Mouse (Mus musculus): ENCODE measurements at regions not wholly inside any gene's neighbourhood (a gene's known extent, or its start where the extent isn't known, plus 50 kb on each side); places are given as distances from the start of the nearest gene placed in this dataset.
"Not testable (repeated sequence)": the region's sequence is repeated elsewhere in the genome, so short reads cannot be mapped to it uniquely, and the experiment has no call there.

GRCm38 (mm10) chr7:25981167-25981566, 80.1 kb upstream of the Cyp2b13 start:
- H3K36me3 ChIP-seq (replicated peaks), result no peaks in the 10 kb centered on the region
- peaks cover 65% of the 10 kb centered on the region for H3K9me3 ChIP-seq
- H3K4me3 ChIP-seq, result no peak overlapping the region
- H3K27me3 ChIP-seq (ENCODE audit: poor library complexity, severe bottlenecking), result no peaks in the 10 kb centered on the region
- 82% methylated on average over 1 of the region's 1 CpGs for WGBS
- H3K27ac ChIP-seq, result no peak overlapping the region
- no peak for DNase-seq (ENCODE audit: extremely low spot score, low spot score)
- no peaks in the 10 kb centered on the region for H3K4me1 ChIP-seq

- Histone ChIP-seq H3K4me1 (no peaks in the 10 kb centered on the region), H3K27me3 (ENCODE audit: poor library complexity, severe bottlenecking) (no peaks in the 10 kb centered on the region), H3K4me3 (no peak overlapping the region), H3K36me3 (replicated peaks) (no peaks in the 10 kb centered on the region), H3K27ac (no peak overlapping the region), H3K9me3 (peaks cover 38% of the 10 kb centered on the region; the same call in 1 of the 2 replicates)
- no peak for DNase-seq (ENCODE audit: extremely low spot score, low spot score)
- WGBS, result 87% methylated on average over 3 of the region's 3 CpGs
Measured at GRCm38 (mm10) chr7:25986981-25987380, 74.3 kb upstream of the Cyp2b13 start.

DNA sequence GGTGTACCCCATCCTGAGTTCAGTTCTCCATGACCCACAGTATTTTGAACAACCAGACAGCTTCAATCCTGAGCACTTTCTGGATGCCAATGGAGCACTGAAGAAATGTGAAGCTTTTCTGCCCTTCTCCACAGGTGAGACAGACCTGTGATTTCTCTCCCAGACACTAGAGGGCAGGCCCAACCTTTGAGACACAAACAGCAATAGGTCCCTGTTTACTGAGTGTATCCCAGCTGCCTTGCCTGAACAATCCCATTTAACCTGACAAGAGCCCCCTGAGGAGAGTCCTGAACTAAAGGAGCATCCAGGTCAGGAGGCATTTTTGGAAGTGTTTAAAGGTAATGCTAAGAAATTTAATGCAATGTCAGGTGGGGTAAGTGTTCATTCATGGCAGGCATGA, 73.0 kb upstream of the Cyp2b13 start:
- Histone ChIP-seq H3K4me3 (no peak overlapping the region), H3K27me3 (ENCODE audit: poor library complexity, severe bottlenecking) (no peaks in the 10 kb centered on the region), H3K9me3 (peaks cover 27% of the 10 kb centered on the region; the same call in 1 of the 2 replicates), H3K4me1 (no peaks in the 10 kb centered on the region), H3K27ac (no peak overlapping the region), H3K36me3 (replicated peaks) (no peaks in the 10 kb centered on the region)
- DNase-seq (ENCODE audit: extremely low spot score, low spot score), result no peak

GRCm38 (mm10) chr7:26005916-26006315, 55.4 kb upstream of the Cyp2b13 start:
- H3K27ac ChIP-seq; H3K4me1 ChIP-seq; DNase-seq (ENCODE audit: extremely low spot score, low spot score); H3K27me3 ChIP-seq (ENCODE audit: poor library complexity, severe bottlenecking); H3K4me3 ChIP-seq; H3K36me3 ChIP-seq (replicated peaks): not testable (repeated sequence)
- 90% methylated on average over 6 of the region's 6 CpGs for WGBS
- H3K9me3 ChIP-seq, result peaks cover 63% of the 10 kb centered on the region

DNA sequence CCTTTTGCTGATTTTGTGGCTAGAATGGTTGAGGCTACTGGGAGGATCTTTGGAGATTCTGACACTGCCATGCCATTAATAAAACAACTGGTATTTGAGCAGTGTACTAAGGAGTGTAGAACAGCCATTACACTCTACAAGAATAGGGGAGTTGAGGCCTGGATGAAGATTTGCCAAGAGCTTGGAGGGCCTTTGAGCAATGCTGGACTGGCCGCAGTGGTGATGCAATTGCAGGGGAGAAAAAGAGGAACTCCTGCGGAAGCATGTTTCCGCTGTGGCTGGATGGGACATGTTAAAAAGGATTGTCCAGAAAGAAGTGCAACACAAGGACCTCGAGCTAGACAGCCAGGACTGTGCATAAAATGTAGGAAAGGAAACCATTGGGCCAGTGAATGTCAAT, 53.2 kb upstream of the Cyp2b13 start:
- Histone ChIP-seq H3K4me3 (no peak overlapping the region), H3K36me3 (replicated peaks) (no peaks in the 10 kb centered on the region), H3K27ac (no peak overlapping the region), H3K9me3 (peaks cover 76% of the 10 kb centered on the region), H3K4me1 (no peaks in the 10 kb centered on the region), H3K27me3 (ENCODE audit: poor library complexity, severe bottlenecking) (no peaks in the 10 kb centered on the region)
- no peak for DNase-seq (ENCODE audit: extremely low spot score, low spot score)
- WGBS, result 82% methylated on average over 4 of the region's 4 CpGs
